Mouse (Mus musculus): ENCODE data around the gene Kctd19. TPM values are rescaled to one million over a fixed set of nuclear protein-coding genes. Genes with fewer than 3 reads are reported as not detected.

The Kctd19 gene
- total RNA-seq, 2 experiments from 2014 or later, result not detected

- no peak for DNase-seq
Measured at GRCm38 (mm10) chr8:105422006-105422405, 8.7 kb upstream of the Kctd19 start.

DNA sequence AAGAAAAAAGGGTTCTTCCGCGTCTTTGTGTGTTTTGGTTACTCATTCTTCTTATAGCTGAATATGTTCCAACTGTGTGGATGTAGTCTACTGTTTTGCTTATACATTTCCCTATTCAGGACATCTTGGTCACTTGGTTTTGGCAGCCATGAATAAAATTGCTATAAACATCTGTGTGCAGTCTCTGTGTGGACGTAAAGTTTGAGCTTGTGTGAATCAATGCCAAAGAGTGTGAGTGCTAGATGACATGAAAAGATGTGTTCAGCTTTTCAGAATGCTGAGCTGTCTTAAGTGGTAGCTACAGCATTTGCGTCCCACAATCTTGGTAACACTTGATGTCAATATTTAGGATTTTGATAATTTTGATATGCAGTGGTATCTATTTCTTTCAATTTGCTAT, 6.5 kb upstream of the Kctd19 start:
- no peak for DNase-seq

GRCm38 (mm10) chr8:105418992-105419391, 5.7 kb upstream of the Kctd19 start:
- no peak for DNase-seq

GRCm38 (mm10) chr8:105409947-105410346, 3.4 kb downstream of the Kctd19 start:
- DNase-seq, result no peak

DNA sequence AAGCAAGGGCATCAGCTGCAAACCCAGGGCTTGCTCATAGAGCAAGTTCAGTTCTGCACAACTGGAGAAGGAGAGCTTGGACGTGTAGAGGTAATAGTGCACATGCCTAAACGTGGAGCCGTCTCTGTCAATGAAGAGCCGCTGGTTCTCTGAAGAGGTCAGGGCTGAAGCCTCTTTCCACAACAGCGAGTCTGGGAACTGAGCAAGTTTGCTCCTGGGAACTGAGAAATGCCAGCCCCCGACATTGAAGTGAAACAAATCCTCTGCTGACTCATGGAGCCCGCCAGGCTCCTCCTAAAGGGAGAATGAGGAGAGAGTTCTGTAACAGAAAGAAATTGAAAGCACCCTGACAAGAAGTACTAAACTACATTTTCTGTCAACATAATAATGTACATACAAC, 5.0 kb downstream of the Kctd19 start:
- peak; percentile 52 to 54 for DNase-seq

DNA sequence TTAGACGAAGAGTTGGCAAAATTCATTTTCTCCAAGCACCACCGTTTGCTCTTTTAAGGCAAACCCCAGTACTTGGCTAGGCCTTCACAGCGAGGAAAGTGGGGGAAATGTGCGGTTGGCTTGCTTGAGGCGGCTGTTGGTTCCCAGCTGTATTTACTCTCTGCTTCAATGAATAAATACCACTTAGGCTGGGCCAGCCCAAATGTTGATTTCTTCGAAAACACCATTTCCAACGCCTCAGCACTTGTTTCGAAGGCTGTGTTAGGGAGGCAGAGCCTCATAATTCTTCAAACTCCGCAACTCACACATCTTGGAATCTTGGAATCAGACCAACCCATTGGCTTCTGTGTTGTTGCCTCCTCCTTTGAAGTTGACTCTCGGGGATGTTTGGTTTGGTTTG, 6.9 kb downstream of the Kctd19 start:
- DNase-seq, result no peak

DNA sequence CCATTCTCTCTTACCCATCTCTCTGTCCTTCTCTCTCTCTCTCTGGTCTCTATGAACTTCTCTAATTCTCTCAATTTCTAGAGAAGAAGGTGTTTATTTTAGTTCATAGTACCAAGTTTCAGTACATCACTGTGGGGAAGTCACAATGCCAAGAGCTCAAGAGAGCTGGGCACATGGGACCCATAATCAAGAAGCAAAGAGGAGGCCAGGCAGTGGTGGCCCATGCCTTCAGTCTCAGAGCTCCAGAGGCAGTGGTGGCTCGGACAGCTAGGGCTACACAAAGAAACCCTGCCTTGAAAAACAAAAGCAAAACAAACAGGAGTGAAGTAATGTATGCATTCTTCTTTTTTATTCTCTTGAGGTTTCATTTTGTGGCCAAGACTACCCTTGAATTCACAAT, 8.8 kb downstream of the Kctd19 start:
- DNase-seq, result no peak

DNA sequence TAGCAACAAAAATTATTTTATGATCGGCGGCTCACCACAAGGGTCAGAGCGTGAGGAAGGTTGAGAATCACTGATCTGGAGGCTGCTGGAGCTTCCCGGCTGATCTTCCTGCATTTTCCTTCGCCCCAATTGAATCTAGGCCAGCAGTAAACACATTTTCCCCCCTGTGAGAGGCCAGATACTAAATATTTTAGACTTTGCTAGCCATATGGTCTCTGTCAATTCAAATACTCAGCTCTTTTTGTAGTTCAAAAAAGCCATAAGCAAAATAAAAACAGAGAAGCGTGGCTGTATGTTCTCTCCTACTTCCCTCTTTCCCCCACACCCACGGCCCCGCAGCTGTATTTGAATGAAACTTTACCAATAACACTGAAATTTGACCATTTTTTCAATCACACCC, 9.8 kb downstream of the Kctd19 start:
- no peak for DNase-seq

DNA sequence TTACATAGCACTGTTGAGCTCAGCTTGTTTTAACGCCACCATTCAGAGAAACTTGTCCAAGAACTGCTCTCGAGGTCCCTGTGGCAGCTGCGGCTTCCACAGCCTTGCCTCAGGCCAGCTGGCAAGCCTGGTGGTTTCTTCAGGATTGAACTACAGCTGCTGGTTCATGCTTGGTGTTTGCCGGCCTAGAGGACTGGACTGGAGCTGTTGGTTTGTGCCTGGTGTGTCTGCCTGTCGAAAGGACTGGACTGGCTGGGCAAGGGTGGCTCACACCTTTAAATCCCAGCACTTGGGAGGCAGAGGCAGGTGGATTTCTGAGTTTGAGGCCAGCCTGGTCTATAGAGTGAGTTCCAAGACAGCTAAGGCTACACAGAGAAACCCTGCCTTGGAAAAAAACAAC, 13.3 kb downstream of the Kctd19 start:
- DNase-seq, result no peak

GRCm38 (mm10) chr8:105397747-105398146, 15.6 kb downstream of the Kctd19 start:
- peak; percentile 32 to 53 for DNase-seq

DNA sequence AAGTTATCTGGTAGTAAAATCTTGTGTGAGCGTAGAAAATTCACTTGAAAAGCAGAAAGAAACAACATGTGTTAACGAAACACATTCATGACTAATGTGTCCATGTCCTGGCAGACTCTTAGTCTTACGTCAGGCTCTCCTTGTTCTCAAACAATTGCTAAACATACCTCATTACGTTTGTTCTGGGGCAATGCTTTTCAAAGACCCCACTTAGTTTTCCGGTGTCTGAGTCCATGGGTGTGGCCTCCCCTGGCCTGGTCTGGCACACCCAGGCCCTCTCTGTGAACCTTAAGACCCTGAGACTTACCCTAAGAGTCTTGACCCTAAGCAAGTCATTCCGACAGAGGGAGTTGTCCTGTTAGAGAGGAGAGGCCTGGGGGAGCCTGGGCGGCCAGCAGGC, 19.4 kb downstream of the Kctd19 start:
- no peak for DNase-seq

DNA sequence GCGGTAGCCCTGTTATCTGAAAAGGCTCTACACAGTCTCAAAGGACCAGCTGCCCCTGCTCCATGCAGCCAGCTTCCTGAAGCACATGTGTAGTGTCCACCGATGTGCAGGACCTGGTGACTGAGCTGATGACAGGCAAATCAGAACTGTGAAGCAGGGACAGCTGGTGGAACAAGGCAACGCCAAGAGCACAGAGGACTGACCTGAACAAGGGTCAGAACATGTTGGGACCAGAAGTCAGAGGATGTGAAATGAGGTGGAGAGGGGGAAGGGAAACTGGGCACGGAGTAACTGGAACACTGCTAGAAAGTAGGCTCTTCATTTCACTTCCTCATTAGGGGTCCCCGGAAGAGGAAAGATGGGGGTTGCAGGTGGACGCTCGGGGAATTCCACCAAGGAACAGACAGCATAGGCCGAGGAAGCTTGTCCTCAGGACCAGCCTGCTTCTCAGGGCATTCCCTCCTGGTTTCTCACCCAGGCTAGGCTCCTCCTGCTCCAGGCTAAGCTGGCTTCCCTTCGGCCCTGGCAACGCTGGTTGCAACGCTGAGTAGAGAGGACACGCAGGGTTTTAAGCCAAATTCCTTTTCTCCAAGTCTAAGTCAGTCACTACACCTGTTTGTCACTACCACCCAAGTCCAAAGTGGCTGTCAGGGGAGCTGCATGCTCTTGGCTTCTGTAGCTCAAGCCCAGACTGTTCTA, 20.1 kb downstream of the Kctd19 start:
- DNase-seq, result no peak

DNA sequence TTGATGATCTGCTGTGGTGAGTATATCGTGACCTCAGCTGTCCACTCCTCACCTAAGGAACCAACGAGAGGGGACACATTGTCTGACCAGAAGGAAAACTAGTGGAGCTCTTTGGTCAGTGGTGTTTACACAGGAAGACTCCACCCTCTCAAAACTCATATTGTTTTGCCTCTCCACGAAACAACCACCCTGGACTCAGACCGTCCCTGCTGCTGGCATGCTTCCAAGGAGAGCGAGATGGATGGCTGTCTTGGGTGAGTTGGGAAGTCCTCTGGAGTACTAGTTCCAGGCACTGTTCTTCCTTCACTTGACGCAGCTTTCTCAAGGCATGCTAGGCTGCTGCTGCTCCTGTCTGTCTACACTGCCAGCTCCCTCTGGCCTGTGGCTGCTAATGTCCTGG, 24.2 kb downstream of the Kctd19 start:
- DNase-seq, result peak in 1 of 2 experiments; percentile 19

DNA sequence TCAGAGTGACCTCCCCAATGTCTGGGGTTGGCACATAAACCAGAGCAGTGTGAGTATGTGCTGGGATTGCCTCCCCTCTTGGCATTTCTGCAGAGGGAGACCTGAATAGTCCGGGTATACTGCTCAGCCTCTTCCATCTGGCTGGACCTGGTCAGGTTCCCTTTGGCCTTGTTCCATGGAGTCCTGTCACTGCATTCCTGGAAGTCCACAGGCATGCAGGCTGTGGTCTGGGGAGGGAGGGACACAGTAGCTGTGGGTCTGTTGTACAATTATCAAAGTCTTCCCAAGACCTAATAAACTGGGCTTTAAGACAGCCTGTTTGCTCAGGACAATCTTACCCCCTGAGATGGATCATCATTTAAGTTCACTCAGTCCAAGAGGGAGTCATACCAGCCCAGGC, 26.2 kb downstream of the Kctd19 start:
- no peak for DNase-seq

DNA sequence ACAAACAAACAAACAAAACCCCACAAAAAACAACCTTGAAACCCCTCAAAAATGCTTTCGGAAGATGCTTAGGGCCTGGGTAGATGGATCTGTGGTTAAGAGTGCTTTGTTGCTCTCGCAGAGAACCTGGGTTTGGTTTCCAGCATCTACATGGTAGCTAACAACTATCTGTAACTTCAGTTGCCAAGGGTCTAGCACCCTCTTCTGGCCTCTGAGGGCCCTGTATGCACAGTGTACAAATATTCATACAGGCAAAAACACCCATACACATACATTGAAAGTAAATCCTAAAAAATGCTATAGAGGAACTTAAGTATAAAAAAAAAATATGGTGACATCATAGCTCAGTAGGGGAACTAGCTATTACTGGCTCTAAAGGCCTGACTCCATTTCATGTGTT, 29.2 kb downstream of the Kctd19 start:
- DNase-seq, result no peak

DNA sequence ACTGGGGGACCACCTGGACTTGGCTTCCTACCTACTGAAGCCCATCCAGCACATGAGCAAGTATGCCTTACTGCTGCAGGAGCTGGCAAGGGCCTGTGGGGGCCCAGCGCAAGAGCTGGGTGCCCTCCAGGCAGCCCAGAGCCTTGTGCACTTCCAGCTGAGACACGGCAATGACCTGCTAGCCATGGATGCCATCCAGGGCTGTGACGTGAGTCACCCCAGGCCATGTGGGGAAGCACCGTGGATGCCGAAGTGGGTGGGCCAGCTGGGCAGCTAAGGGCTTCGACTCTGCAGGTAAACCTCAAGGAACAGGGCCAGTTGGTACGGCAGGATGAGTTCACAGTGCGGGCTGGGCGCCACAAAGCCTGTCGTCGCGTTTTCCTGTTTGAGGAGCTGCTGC, 33.0 kb downstream of the Kctd19 start:
- DNase-seq, result peak in 1 of 2 experiments; percentile 55

GRCm38 (mm10) chr8:105378673-105379072, 34.6 kb downstream of the Kctd19 start:
- DNase-seq, result peak; percentile 39 to 46

GRCm38 (mm10) chr8:105374513-105374966, 38.8 kb downstream of the Kctd19 start:
- DNase-seq, result peak in 1 of 2 experiments; percentile 23

DNA sequence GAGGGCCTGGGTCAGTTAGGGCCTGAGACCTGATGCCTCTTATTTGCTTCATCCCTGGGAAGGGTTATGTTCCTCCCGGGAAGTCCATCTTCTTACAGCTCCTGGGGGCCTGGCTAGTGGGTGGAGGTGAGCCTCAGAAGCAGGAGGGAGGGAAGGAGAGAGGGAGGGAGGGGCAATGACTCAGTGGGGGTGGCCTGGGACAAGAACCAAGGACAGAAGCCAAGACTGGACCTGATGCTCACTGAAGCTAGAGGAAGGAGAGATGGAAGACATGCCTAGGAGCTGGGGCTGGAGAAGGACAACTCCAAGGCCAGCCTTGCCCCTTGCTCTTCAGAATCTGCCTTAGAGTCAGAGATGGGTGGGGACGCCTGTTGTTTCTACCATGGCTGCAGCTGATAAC, 40.3 kb downstream of the Kctd19 start, which contains the start of gene Plekhg4:
TSS of gene Plekhg4 (plus strand) at position 243 of the 400 bp plus-strand sequence.
- DNase-seq, result peak; percentile 71 to 80

DNA sequence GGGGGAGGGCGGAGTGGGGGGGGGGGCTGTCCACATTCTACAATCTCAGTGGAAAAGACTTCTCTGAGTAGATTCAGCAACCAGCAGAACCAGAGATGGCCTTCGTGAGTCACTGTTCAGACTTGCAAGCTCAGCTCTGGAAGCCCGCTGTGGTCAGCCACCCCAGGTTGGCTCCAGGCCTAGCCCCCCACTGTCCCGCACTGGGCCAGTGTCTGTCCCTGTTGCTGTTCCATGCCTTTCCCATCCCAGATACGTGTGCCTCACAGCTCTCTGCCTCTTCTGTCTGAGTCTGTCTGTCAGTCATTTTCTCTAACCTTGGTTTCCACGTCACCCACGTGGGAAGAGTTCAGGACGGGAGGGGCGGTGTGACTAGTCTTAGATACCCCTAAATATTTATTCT, 40.8 kb downstream of the Kctd19 start:
- peak; percentile 57 to 71 for DNase-seq

DNA sequence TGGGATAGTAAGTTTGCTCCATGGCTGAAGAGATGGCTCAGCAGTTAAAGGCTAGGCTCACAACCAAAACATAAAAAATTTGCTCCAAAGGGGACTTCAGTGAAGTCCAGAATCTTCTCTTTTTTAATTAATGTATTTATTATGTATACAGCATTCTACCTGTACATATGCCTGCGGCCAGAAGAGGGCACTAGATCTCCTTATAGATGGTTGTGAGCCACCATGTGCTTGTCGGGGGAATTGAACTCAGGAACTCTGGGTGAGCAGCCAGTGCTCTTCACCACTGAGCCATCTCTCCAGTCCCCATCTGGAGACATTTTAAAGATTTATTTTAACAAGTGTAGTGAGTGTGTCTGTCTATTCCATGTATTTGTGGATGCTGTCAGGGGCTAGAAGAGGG, 46.2 kb downstream of the Kctd19 start:
- peak in 1 of 2 experiments; percentile 41 for DNase-seq

GRCm38 (mm10) chr8:105361751-105362702, 51.3 kb downstream of the Kctd19 start:
- peak; percentile 38 to 62 for DNase-seq

DNA sequence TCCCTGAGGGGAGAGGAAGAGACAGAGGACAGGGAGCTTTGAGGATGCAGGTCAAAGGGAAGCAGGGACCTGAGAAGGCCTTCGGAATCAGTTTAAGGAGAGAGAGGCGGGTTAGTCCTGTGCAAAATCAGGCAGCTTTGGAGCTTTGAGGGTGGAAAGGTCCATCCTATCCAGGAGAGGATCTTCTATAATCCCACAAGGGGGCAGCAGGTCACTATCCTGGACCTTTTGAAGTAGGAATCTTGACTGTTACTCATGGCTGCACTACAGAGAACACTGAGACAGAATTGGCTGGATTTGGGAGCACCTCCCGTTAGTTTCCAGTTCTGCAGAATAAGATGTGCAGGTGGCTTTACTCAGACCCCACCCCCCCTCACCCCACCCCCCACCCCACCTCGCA, 53.7 kb downstream of the Kctd19 start:
- DNase-seq, result no peak
